Mouse (Mus musculus) frontal cortex, postnatal 10 days (tissue): ENCODE data around the gene Gm21693.
"Not testable (repeated sequence)": the region's sequence is repeated elsewhere in the genome, so short reads cannot be mapped to it uniquely, and the experiment has no call there.

Experiments used
- DNase-seq, 2 experiments: peaks; one replicate each; pipeline ENCODE4 v3.0.0; 2022; ENCODE audit warnings: low spot score in 2 of 2, mixed read lengths in 1 of 2

Gene Gm21693

DNA sequence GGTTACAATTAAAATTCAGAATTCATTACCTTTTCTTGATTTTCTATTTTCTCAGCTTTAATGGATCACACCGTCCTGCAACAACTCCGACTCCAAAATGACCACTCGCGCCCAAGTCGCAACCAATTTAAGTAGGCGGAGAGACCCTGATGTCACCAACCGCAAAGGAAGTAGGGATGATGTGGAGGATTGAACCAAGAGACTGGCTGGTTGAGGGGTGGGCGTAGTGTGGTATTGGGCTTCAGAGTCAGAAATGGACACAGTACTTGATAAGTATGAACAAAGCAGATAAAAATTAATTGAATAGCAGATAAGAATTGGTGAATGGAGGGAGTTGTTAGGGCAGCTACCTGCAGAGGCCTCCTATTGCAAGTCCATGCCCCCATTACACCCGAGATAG, at the start of gene Gm21693:
Gene Gm21693 (minus strand): TSS at position 101 of the 400 bp plus-strand sequence.
- DNase-seq: not testable (repeated sequence)

DNA sequence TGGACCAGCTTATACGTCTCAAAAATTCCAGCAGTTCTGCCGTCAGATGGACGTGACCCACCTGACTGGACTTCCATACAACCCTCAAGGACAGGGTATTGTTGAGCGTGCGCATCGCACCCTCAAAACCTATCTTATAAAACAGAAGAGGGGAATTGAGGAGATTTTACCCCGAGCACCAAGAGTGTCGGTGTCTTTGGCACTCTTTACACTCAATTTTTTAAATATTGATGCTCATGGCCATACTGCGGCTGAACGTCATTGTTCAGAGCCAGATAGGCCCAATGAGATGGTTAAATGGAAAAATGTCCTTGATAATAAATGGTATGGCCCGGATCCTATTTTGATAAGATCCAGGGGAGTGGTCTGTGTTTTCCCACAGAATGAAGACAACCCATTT, 4.5 kb downstream of the Gm21693 start:
- peak in 1 of 2 experiments; percentile 12 for DNase-seq

DNA sequence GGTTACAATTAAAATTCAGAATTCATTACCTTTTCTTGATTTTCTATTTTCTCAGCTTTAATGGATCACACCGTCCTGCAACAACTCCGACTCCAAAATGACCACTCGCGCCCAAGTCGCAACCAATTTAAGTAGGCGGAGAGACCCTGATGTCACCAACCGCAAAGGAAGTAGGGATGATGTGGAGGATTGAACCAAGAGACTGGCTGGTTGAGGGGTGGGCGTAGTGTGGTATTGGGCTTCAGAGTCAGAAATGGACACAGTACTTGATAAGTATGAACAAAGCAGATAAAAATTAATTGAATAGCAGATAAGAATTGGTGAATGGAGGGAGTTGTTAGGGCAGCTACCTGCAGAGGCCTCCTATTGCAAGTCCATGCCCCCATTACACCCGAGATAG, 38.8 kb downstream of the Gm21693 start, which contains the start of gene Gm21677:
Gene Gm21677 (minus strand): TSS at position 101 of the 400 bp plus-strand sequence.
- not testable (repeated sequence) for DNase-seq
